In genomic region chr16:72356515-72357357, GRCm38 (mm10) we compare ENCODE assay signal across 8 mouse cellular contexts. TPM values are rescaled to one million over a fixed set of nuclear protein-coding genes. Genes with fewer than 3 reads are reported as not detected.
DNase-seq lines count a peak whose midpoint lies in the region; ATAC-seq and TF ChIP-seq lines count a peak whose summit lies in the region.

No protein-coding gene starts in this region.

- H3K9ac ChIP-seq in forebrain, postnatal 0 days, result no peak overlapping the region
- H3K9ac ChIP-seq in MEL (ENCODE audit: control insufficient read depth, low read depth, low read length, poor library complexity, severe bottlenecking), result no peak overlapping the region

- TF ChIP-seq RAD21 in MEL (IDR thresholded peaks at IDR 0.05; ENCODE audit: low read depth, low read length), result peak; percentile 45

- peak; percentile 68 for TF ChIP-seq CTCF in forebrain, postnatal 0 days (IDR thresholded peaks at IDR 0.05; ENCODE audit: low read depth)
- TF ChIP-seq CTCF in MEL (IDR thresholded peaks at IDR 0.05 in 2 of 3, conservative IDR thresholded peaks at IDR 0.05 in 1 of 3; ENCODE audit: control insufficient read depth in 1 of 3, insufficient read depth in 1 of 3, low read depth in 2 of 3, low read length in 3 of 3, poor library complexity in 1 of 3, severe bottlenecking in 1 of 3), result peak in 1 of 3 experiments; percentile 48; a peak in 3 of 6 replicates

- H3K9me3 ChIP-seq in forebrain, postnatal 0 days (ENCODE audit: low read length), result no peaks in the 10 kb centered on the region
- no peaks in the 10 kb centered on the region for H3K9me3 ChIP-seq in forebrain, embryonic 10.5 days
- H3K9me3 ChIP-seq in MEL (replicated peaks; ENCODE audit: insufficient read depth, low read length), result no peaks in the 10 kb centered on the region

- no peaks in the 10 kb centered on the region for H3K36me3 ChIP-seq in forebrain, postnatal 0 days (ENCODE audit: insufficient read depth)
- no peaks in the 10 kb centered on the region for H3K36me3 ChIP-seq in forebrain, embryonic 10.5 days (replicated peaks)
- H3K36me3 ChIP-seq in MEL (ENCODE audit: control insufficient read depth in 1 of 2, insufficient read depth in 2 of 2, low read length in 2 of 2), result no peaks in the 10 kb centered on the region

- no peak overlapping the region for H3K4me3 ChIP-seq in forebrain, postnatal 0 days (ENCODE audit: low read depth, low read length)
- H3K4me3 ChIP-seq in forebrain, embryonic 10.5 days, result no peak overlapping the region
- no peak overlapping the region for H3K4me3 ChIP-seq in MEL (ENCODE audit: control insufficient read depth in 1 of 2, insufficient read depth in 1 of 2, low read depth in 2 of 2, low read length in 2 of 2)

- TF ChIP-seq POLR2A in MEL (IDR thresholded peaks at IDR 0.05; ENCODE audit: control insufficient read depth in 1 of 2, insufficient read depth in 1 of 2, low read depth in 1 of 2, low read length in 2 of 2, poor library complexity in 1 of 2), result no peak

- no peak overlapping the region for H3K4me2 ChIP-seq in forebrain, postnatal 0 days (ENCODE audit: low read depth)

- no peak for TF ChIP-seq EP300 in MEL (IDR thresholded peaks at IDR 0.05; ENCODE audit: low read depth in 1 of 2, low read length in 2 of 2)

- peak; percentile 83 for DNase-seq in forebrain, postnatal 0 days
- DNase-seq in forebrain, embryonic 10.5 days (ENCODE audit: extremely low spot score, low spot score), result no peak
- DNase-seq in left cerebral cortex, postnatal 25 days (ENCODE audit: low spot score in 2 of 2), result peak; percentile 43 to 47
- DNase-seq in left cerebral cortex, postnatal 4 days, result no peak
- DNase-seq in MEL (ENCODE audit: low read depth, low spot score) (peak; percentile 22), MN1 (ENCODE audit: low spot score) (no peak)
- DNase-seq in hindlimb bud, embryonic 11.5 days (ENCODE audit: extremely low spot score, low read depth, low spot score), result peak; percentile 26
- DNase-seq in spleen, adult 12 weeks (ENCODE audit: low spot score), result no peak

- H3K27ac ChIP-seq in forebrain, postnatal 0 days (ENCODE audit: low read depth, low read length), result no peak overlapping the region
- no peak overlapping the region for H3K27ac ChIP-seq in forebrain, embryonic 10.5 days
- H3K27ac ChIP-seq in MEL (ENCODE audit: control insufficient read depth, low read depth, low read length), result no peak overlapping the region

- no peak; the same call in 1 of the 2 replicates for ATAC-seq in forebrain, postnatal 0 days

- no peaks in the 10 kb centered on the region for H3K79me2 ChIP-seq in MEL (ENCODE audit: control insufficient read depth, insufficient read depth, low read length, poor library complexity)

- no peaks in the 10 kb centered on the region for H3K27me3 ChIP-seq in forebrain, postnatal 0 days (ENCODE audit: insufficient read depth, low read length)
- no peaks in the 10 kb centered on the region for H3K27me3 ChIP-seq in forebrain, embryonic 10.5 days (ENCODE audit: poor library complexity, severe bottlenecking)
- no peaks in the 10 kb centered on the region for H3K27me3 ChIP-seq in MEL (ENCODE audit: control insufficient read depth in 1 of 2, insufficient read depth in 2 of 2, low read length in 2 of 2)

- intact Hi-C loops in left cerebral cortex, postnatal 25 days (cut with DNase I), result loop anchor here (2.0 to 10.0 kb wide), 2 partner anchors 258 to 622 kb away; no protein-coding TSS in a partner anchor
- intact Hi-C loops in left cerebral cortex, postnatal 4 days (cut with DNase I), result loop anchor here (5.0 to 10.0 kb wide), 3 partner anchors 258 to 621 kb away; no protein-coding TSS in a partner anchor

- WGBS in forebrain, postnatal 0 days, result 75% methylated on average over 2 of the region's 2 CpGs
- 82% methylated on average over 2 of the region's 2 CpGs for WGBS in forebrain, embryonic 10.5 days

- no peaks in the 10 kb centered on the region for H3K4me1 ChIP-seq in forebrain, postnatal 0 days (ENCODE audit: insufficient read depth)
- H3K4me1 ChIP-seq in forebrain, embryonic 10.5 days, result no peaks in the 10 kb centered on the region
- no peaks in the 10 kb centered on the region for H3K4me1 ChIP-seq in MEL (ENCODE audit: control insufficient read depth in 1 of 2, insufficient read depth in 2 of 2, low read length in 2 of 2)

TF ChIP-seq in MEL, 35 proteins besides CTCF, POLR2A, EP300 and RAD21:
- TF ChIP-seq BHLHE40 (IDR thresholded peaks at IDR 0.05; ENCODE audit: borderline replicate concordance, low read depth, low read length), result no peak
- peak; percentile 26; the same call in 1 of the 2 replicates for TF ChIP-seq ZC3H11A (IDR thresholded peaks at IDR 0.05; ENCODE audit: low read depth, low read length)
- no peak for TF ChIP-seq POLR2AphosphoS5 (IDR thresholded peaks at IDR 0.05; ENCODE audit: borderline replicate concordance, low read depth, low read length)
- no peak for TF ChIP-seq USF2 (IDR thresholded peaks at IDR 0.05; ENCODE audit: borderline replicate concordance in 1 of 2, insufficient read depth in 1 of 2, low read depth in 1 of 2, low read length in 2 of 2)
- no peak for TF ChIP-seq ZMIZ1 (IDR thresholded peaks at IDR 0.05; ENCODE audit: low read depth, low read length)
- TF ChIP-seq TAL1 (IDR thresholded peaks at IDR 0.05; ENCODE audit: low read length), result no peak
- no peak for TF ChIP-seq RCOR1 (IDR thresholded peaks at IDR 0.05; ENCODE audit: low read depth, low read length)
- peak; percentile 48 for TF ChIP-seq SMC3 (IDR thresholded peaks at IDR 0.05; ENCODE audit: low read depth, low read length)
TF ChIP-seq in MEL: peak in this region for 2.

RNA-seq across cellular contexts. Expression of gene Robo1, which starts 48.6 kb away (rescaled TPM):
- total RNA-seq in forebrain, postnatal 0 days (2014; rRNA removed), result 91.6 and 129 TPM in 2 replicates
- 23.7 and 29.0 TPM in 2 replicates for polyA plus RNA-seq in forebrain, postnatal 0 days (2015; fragmentation: Nextera tagmentation; extraction: Ambion mirVana)
- 22.0 and 22.4 TPM in 2 replicates for polyA plus RNA-seq in forebrain, embryonic 10.5 days (2016; fragmentation: Nextera tagmentation; extraction: Ambion mirVana)
- 10 to 100 TPM; 50.2 to 66.3 TPM for total RNA-seq in left cerebral cortex, postnatal 25 days (2021)
- total RNA-seq in left cerebral cortex, postnatal 4 days (2021), result 100 to 1,000 TPM; 130 to 134 TPM
- not detected in 2 replicates for total RNA-seq in MEL (2012; rRNA removed)
- polyA plus RNA-seq in MEL (2012; ENCODE audit: insufficient read depth in 1 of 2, insufficient read length in 2 of 2, low read depth in 1 of 2, low replicate concordance in 2 of 2, missing spikeins in 1 of 2), result not detected

Comparison
In these comparisons a context has a peak if more than half of its experiments do, and no peak if none do; other contexts are left out.
1. DNase-seq: peak in forebrain, postnatal 0 days (single experiment), left cerebral cortex, postnatal 25 days (2 of 2), MEL (single experiment) and hindlimb bud, embryonic 11.5 days (single experiment); none in forebrain, embryonic 10.5 days (single experiment), left cerebral cortex, postnatal 4 days (single experiment), spleen, adult 12 weeks (single experiment) and MN1 (single experiment).
2. RNA of gene Robo1, which starts 48.6 kb away (total RNA-seq): 130 to 134 TPM in left cerebral cortex, postnatal 4 days, 91.6 to 129 TPM in forebrain, postnatal 0 days and 50.2 to 66.3 TPM in left cerebral cortex, postnatal 25 days; not detected in MEL; every median in the first group is over 10 times any median in the second.